Mouse (Mus musculus) frontal cortex, adult 2 months (tissue): ENCODE data around the gene Tmem121. TPM values are rescaled to one million over a fixed set of nuclear protein-coding genes. Genes with fewer than 3 reads are reported as not detected.

Source experiments
- DNase-seq, 2 experiments: peaks; one replicate each; pipeline ENCODE4 v3.0.0; 2022; ENCODE audit warnings: low spot score in 1 of 2; ENCODE audit errors: extremely low spot score in 1 of 2
- polyA plus RNA-seq: library from polyadenylated mRNA; depleted of rRNA; stranded (reverse); fragments of >200 nt; gene quantifications from 2 replicates; pipeline ENCODE4 v1.2.3, GENCODE M21; 2012

Gene Tmem121
- polyA plus RNA-seq, 1 experiment = 40.3 TPM

GRCm38 (mm10) chr12:113148381-113149035, 37.2 kb upstream of the Tmem121 start:
- no peak for DNase-seq

- no peak for DNase-seq
Measured at GRCm38 (mm10) chr12:113149341-113149740, 36.4 kb upstream of the Tmem121 start.

DNA sequence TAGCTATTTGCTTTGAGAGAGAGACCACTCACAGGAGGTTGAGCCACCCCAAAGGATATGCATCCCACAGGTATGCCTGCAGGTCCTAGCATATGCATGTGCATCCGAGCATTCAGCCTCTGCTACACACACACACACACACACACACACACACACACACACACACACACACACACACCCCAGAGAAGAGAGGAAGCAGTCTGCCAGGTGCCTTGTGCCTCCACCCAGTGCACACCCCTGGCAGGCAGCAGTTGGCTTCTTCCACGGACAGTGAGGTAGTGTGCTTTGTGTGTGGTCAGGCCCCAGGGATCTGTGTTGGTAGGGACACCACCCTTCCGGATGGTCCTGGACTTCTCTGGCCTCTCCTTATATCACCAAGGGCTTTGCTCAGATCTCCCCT, 35.8 kb upstream of the Tmem121 start:
- DNase-seq = no peak

- DNase-seq = no peak
Measured at GRCm38 (mm10) chr12:113150591-113150990, 35.1 kb upstream of the Tmem121 start.

GRCm38 (mm10) chr12:113151046-113151445, 34.7 kb upstream of the Tmem121 start:
- DNase-seq = no peak

GRCm38 (mm10) chr12:113151661-113152271, 34.0 kb upstream of the Tmem121 start:
- no peak for DNase-seq

GRCm38 (mm10) chr12:113152272-113152661, 33.5 kb upstream of the Tmem121 start:
- no peak for DNase-seq

- no peak for DNase-seq
Measured at GRCm38 (mm10) chr12:113152991-113153525, 32.7 kb upstream of the Tmem121 start.

GRCm38 (mm10) chr12:113153971-113154370, 31.8 kb upstream of the Tmem121 start:
- no peak for DNase-seq

- DNase-seq = no peak
Measured at GRCm38 (mm10) chr12:113154747-113155075, 31.0 kb upstream of the Tmem121 start.

DNA sequence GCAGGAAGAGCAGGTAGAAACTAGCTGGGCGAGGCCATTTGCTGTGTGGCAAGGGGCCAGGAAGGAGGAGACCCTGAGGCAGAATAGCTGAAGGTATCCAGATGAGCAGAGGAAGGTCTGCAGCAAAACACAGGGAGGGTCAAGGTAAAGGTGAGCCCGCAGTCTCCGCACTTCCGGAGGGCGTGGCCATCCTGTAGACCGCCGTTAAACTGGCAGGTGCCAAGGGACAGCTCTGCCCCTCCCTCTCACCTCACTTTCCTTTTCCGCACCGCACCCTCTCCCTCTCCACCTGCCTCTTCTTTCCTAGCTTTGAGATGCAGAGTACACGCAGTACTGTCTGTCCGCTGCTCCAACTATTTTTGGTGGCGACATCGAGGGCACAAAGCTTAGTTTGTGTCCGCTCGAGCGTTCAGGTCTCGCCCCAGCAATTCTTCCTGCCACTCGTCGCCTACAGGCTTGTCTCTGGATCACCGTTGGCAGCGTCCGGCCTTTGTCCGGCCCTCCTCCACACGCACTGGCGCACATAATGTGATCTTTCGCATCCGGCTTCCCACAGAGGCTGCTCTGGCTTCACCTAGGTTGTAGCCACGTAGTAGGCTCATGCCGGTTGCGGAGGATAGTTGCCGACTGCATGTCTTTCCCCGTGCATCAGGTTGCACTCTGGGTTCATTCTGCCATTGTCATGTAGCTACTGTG, 30.5 kb upstream of the Tmem121 start:
- no peak for DNase-seq

DNA sequence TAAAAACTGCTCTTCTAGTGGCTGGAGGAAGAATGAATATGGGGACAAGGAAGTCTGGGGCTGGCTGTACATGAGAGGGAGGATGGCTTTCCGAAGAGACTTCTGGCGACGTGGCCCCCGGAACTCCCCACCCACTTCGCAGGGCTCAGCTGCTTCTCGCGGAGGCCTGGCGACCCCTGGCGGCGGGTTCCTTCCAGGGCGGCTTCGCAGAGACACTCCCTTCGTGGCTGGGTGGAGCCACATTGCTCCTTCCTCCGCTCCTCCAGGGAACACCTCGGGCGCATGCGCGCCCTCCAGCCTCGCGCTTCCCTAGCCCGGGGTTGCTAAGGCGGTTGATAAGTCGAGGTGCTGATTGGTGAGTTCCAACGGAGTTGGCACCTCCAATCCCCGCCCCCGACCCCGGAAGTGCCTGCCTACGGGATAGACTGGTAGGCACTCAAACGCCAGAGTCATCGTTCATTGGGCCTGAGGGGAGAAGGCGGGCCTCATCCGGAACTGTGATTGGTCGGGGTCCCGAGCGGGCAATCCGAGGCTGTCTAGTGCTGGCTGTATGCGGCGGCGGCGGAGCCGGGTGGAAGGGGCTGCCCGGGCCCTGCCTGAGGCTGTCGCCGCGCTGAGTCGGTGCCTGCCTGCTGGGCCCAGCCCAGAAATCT, 29.7 kb upstream of the Tmem121 start, which contains the start of gene Tedc1:
TSS of gene Tedc1 (plus strand) at position 535 of the 653 bp plus-strand sequence.
- peak; percentile 97 to 100 for DNase-seq

DNA sequence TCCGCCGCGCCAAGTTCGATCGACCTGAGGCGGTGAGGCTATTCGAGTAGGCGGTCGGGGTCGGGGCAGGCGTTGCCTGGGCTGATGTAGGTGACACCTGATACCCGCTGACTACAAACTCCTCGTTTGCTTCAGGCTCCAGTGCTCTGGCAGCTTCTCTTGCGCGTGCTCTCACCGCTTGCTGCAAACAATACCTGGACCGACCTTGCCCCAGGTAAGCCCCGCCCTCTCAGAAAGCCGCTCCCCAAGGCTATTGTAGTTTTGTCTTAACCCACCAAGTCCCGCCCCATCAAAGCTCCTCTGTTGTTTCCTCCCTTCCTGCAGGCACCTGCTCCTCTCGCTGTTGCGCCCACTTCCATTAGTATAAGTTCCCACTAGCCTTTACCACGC, 29.2 kb upstream of the Tmem121 start:
- DNase-seq = no peak

- no peak for DNase-seq
Measured at GRCm38 (mm10) chr12:113157002-113157401, 28.7 kb upstream of the Tmem121 start.

- no peak for DNase-seq
Measured at GRCm38 (mm10) chr12:113157521-113157920, 28.2 kb upstream of the Tmem121 start.

DNA sequence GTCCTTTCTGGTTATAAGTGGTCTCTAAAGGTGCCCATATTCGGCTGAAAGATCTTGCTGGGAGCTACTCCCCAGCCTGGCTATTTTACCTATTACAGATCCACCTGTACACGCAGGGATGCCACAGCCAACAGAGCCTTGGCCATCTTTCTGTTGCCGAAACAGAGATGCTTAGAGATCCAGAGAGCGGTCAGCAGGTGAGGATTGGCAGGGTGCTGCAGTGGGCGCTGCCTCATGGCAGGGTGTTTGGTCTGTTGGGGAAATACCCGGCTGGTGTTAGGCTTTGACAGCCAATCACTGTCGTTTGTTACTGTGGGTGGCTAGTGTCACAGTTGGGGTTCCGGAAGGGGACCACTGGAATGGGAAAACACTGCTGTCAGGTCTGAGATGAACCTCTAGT, 27.8 kb upstream of the Tmem121 start:
- DNase-seq = no peak

DNA sequence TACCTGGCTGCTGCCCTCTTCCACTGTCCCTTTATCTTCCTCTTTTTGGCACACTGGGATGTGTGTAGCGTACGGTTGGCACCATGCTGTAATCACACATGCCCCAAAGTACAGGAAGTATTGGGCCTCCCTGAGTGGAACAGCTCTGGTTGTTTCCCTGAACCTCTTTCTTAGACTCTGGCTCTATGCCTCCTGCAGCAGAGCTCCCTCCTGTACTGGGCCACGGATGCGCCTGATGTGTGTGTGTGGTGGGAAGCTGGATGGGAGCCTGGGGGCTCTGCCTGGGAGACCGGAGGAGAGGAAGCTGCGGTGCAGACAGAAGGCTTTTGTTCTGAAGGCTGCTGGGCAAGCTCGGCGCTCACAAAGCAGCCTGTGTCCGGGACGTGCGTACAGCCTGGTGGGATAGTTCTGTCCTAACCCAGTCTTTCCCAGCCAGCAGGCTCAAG, 22.1 kb upstream of the Tmem121 start:
- no peak for DNase-seq

- DNase-seq = no peak
Measured at GRCm38 (mm10) chr12:113168031-113168536, 17.6 kb upstream of the Tmem121 start.

DNA sequence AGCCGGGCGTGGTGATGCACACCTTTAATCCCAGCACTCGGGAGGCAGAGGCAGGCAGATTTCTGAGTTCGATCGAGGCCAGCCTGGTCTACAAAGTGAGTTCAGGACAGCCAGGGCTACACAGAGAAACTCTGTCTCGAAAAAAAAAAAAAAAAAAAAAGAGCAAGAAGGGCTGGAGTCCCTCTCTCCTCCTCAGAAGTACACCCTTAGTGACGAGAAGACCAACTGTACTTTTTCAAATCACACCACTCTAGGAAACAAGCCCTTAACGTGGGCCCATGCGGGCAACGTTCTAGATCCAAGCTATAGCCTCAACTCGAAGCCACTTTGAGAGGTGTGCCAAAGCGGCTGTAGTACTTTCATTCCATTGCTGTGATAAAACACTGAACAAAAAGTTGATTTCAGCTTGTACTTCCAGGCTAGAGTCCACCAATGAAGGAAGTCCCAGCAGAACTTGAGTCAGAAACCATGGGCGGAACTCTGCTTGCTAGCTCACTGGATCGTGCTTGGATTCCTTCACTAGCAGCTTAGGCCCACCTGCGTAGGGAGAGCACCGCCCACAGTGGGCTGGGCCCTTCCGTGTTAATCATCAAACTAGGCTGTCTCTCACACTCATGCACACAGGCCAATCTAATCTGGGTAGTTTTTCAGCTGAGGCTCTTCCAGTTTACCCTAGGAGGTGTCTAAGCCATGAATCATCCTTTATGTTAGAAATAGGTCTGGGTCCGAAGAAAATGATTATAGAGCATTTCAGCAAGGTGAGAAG, 8.6 kb upstream of the Tmem121 start:
- no peak for DNase-seq

DNA sequence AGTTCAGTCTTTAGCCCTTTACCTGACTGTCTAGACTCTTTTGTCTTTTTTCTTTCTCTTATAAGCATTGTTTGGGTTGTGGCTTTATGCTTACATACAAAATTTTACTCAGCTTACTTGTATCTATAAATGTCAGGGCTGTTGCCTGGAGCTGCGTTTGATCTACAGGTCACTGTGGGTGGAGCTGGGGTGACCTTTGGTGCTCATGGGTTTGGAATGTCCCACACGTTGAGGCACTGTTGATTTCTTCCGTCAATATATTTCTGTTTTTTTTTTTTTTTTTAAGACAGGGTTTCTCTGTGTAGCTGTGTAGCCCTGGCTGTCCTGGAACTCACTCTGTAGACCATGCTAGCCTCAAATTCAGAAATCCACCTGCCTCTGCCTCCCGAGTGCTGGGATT, 4.7 kb upstream of the Tmem121 start:
- DNase-seq = no peak
